16 mouse cellular contexts compared by ENCODE assay signal in the genomic region with DNA sequence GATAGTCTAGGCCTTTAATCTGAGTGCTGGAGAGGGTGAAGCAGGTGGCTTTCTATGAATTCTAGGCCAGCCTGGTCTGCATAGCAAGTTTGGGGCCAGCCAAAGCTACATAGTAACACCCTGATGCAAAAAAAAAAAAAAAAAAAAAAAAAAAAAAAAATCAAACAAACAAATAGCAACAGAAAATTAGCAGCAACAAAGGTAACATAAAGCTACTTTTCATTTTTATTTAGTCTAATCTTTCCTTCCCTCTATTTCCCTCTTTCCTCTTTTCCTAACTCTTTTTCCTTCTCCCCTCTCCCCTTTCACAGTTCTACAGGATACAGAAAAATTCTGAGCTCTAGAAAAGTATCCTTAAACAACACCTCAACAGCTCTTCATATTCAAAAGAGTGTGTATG. TPM values are rescaled to one million over a fixed set of nuclear protein-coding genes. Genes with fewer than 3 reads are reported as not detected.
DNase-seq lines count a peak whose midpoint lies in the region; TF ChIP-seq lines count a peak whose summit lies in the region.
"Had no signal": no experiment of that assay in that cellular context is flagged by ENCODE, and none has a peak within 500 bp of the region (broad histone marks: within the 10 kb centered on the region; RNA-seq: fewer than 3 reads in every experiment).

No protein-coding gene starts in this region.

- H3K27me3 ChIP-seq in CH12.LX (replicated peaks) (peaks cover 39% of the 10 kb centered on the region), MEL (ENCODE audit: control insufficient read depth in 1 of 2, insufficient read depth in 2 of 2, low read length in 2 of 2) (no peaks in the 10 kb centered on the region)
- H3K27me3 ChIP-seq: Patski had no signal

- peaks cover 0 to 5% of the 10 kb centered on the region in 2 experiments; a peak in 1 of 4 replicates for H3K4me1 ChIP-seq in CH12.LX (ENCODE audit: control insufficient read depth in 1 of 2, insufficient read depth in 2 of 2)
- H3K4me1 ChIP-seq in MEL (ENCODE audit: control insufficient read depth in 1 of 2, insufficient read depth in 2 of 2, low read length in 2 of 2): peaks cover 0 to 18% of the 10 kb centered on the region in 2 experiments; a peak in 2 of 4 replicates

- H3K79me2 ChIP-seq in CH12.LX (replicated peaks; ENCODE audit: control insufficient read depth, extremely low read depth, insufficient read depth, poor library complexity, severe bottlenecking): no peaks in the 10 kb centered on the region
- H3K79me2 ChIP-seq in MEL (ENCODE audit: control insufficient read depth, insufficient read depth, low read length, poor library complexity): no peaks in the 10 kb centered on the region

- dilution Hi-C loops in CH12.LX (cut with MboI; ENCODE audit: extremely low pct_ligation_motif_present, extremely low pct_unique_long_range_greater_than_20kb, low sequenced_read_pairs): no loop called here

- H3K27ac ChIP-seq in CH12.LX (ENCODE audit: insufficient read depth, low read depth) (no peak overlapping the region), MEL (ENCODE audit: control insufficient read depth, low read depth, low read length) (no peak overlapping the region)

- H3K4me3 ChIP-seq in CH12.LX (replicated peaks in 1 of 3; ENCODE audit: low read depth in 2 of 3, low read length in 2 of 3, poor library complexity in 1 of 3) (no peak overlapping the region), MEL (ENCODE audit: control insufficient read depth in 1 of 2, insufficient read depth in 1 of 2, low read depth in 2 of 2, low read length in 2 of 2) (no peak overlapping the region)

- DNase-seq in CH12.LX (ENCODE audit: extremely low read depth) (no peak), MEL (ENCODE audit: low read depth, low spot score) (no peak)
- DNase-seq in frontal cortex, postnatal 14 days (ENCODE audit: low spot score in 2 of 2): no peak
- DNase-seq in neural tube, embryonic 10.5 days (ENCODE audit: extremely low spot score, low spot score): no peak

- in situ Hi-C loops in CH12.LX (cut with MboI; ENCODE audit: low pct_ligation_motif_present, low pct_unique_long_range_greater_than_20kb, low sequenced_read_pairs): no loop called here

- TF ChIP-seq CTCF in CH12.LX (conservative IDR thresholded peaks at IDR 0.05 in 1 of 2, IDR thresholded peaks at IDR 0.05 in 1 of 2; ENCODE audit: low read depth in 2 of 2, low read length in 2 of 2) (no peak), MEL (IDR thresholded peaks at IDR 0.05 in 2 of 3, conservative IDR thresholded peaks at IDR 0.05 in 1 of 3; ENCODE audit: control insufficient read depth in 1 of 3, insufficient read depth in 1 of 3, low read depth in 2 of 3, low read length in 3 of 3, poor library complexity in 1 of 3, severe bottlenecking in 1 of 3) (no peak)

- no peaks in the 10 kb centered on the region for H3K36me3 ChIP-seq in CH12.LX (replicated peaks in 1 of 2; ENCODE audit: control insufficient read depth in 1 of 2, insufficient read depth in 1 of 2, low read length in 1 of 2)
- peaks cover 0 to 13% of the 10 kb centered on the region in 2 experiments; a peak in 2 of 4 replicates for H3K36me3 ChIP-seq in MEL (ENCODE audit: control insufficient read depth in 1 of 2, insufficient read depth in 2 of 2, low read length in 2 of 2)
- H3K36me3 ChIP-seq: G1E had no signal

- TF ChIP-seq POLR2A in CH12.LX (IDR thresholded peaks at IDR 0.05; ENCODE audit: low read depth, low read length) (no peak), MEL (IDR thresholded peaks at IDR 0.05; ENCODE audit: control insufficient read depth in 1 of 2, insufficient read depth in 1 of 2, low read depth in 1 of 2, low read length in 2 of 2, poor library complexity in 1 of 2) (no peak)

- H3K9me3 ChIP-seq in CH12.LX (replicated peaks; ENCODE audit: low read length) (no peaks in the 10 kb centered on the region), MEL (replicated peaks; ENCODE audit: insufficient read depth, low read length) (no peaks in the 10 kb centered on the region)
- H3K9me3 ChIP-seq: G1E had no signal

- TF ChIP-seq EP300 in CH12.LX (IDR thresholded peaks at IDR 0.05; ENCODE audit: low read length) (no peak), MEL (IDR thresholded peaks at IDR 0.05; ENCODE audit: low read depth in 1 of 2, low read length in 2 of 2) (no peak)

- H3K9ac ChIP-seq in CH12.LX (ENCODE audit: insufficient read depth, low read depth) (no peak overlapping the region), MEL (ENCODE audit: control insufficient read depth, low read depth, low read length, poor library complexity, severe bottlenecking) (no peak overlapping the region)

- no peak overlapping the region for H3K4me2 ChIP-seq in CH12.LX (ENCODE audit: insufficient read depth, low read depth, poor library complexity, severe bottlenecking)

- TF ChIP-seq RAD21 in CH12.LX (IDR thresholded peaks at IDR 0.05; ENCODE audit: low read depth, low read length): no peak
- no peak for TF ChIP-seq RAD21 in MEL (IDR thresholded peaks at IDR 0.05; ENCODE audit: low read depth, low read length)

TF ChIP-seq in CH12.LX, 34 proteins besides CTCF, POLR2A, EP300 and RAD21:
- TF ChIP-seq ZNF384 (IDR thresholded peaks at IDR 0.05; ENCODE audit: low read depth, low read length) (peak; percentile 62), MEF2A (IDR thresholded peaks at IDR 0.05; ENCODE audit: borderline replicate concordance, low read depth, low read length) (no peak)

TF ChIP-seq in MEL, 35 proteins besides CTCF, POLR2A, EP300 and RAD21:
- TF ChIP-seq MYB (IDR thresholded peaks at IDR 0.05; ENCODE audit: low read depth, low read length) (no peak), SMC3 (IDR thresholded peaks at IDR 0.05; ENCODE audit: low read depth, low read length) (no peak), USF2 (IDR thresholded peaks at IDR 0.05; ENCODE audit: borderline replicate concordance in 1 of 2, insufficient read depth in 1 of 2, low read depth in 1 of 2, low read length in 2 of 2) (no peak), ZNF384 (IDR thresholded peaks at IDR 0.05; ENCODE audit: low read depth, low read length) (peak; percentile 65)

RNA-seq across cellular contexts. Expression of a gene that starts 3.0 kb away (rescaled TPM):
- total RNA-seq in CH12.LX (2012; rRNA removed): 0.38 and 0.51 TPM in 2 replicates
- 0.20 TPM in 2 replicates for total RNA-seq in CH12.LX (2014; rRNA removed)
- polyA plus RNA-seq in CH12.LX (2012; ENCODE audit: insufficient read length, low read depth): 0.08 and 0.21 TPM in 2 replicates
- total RNA-seq in MEL (2012; rRNA removed): 0.07 TPM in 1 of 2 replicates, not detected in the other
- under 1 TPM in 1 of 2 experiments, not detected in 1; 0.25 TPM for polyA plus RNA-seq in MEL (2012; ENCODE audit: insufficient read depth in 1 of 2, insufficient read length in 2 of 2, low read depth in 1 of 2, low replicate concordance in 2 of 2, missing spikeins in 1 of 2)
- total RNA-seq: adrenal gland, adult 2 months; adrenal gland, adult 8-10 months; adrenal gland, postnatal 25 days; adrenal gland, postnatal 36 days had no signal
- polyA plus RNA-seq: activated CD4-positive, CD25-positive, alpha-beta regulatory T cell, adult 4 months; adrenal gland, adult 2 months; C2C12; CD4-positive, CD25-positive, alpha-beta regulatory T cell, adult 4 months had no signal

RNA-seq across cellular contexts. Expression of a gene that starts 26.0 kb away (rescaled TPM):
- total RNA-seq in CH12.LX (2012; rRNA removed) (1.1 and 1.3 TPM in 2 replicates), CH12.LX (2014; rRNA removed) (1.2 and 1.3 TPM in 2 replicates), MEL (2012; rRNA removed) (not detected in 2 replicates)
- polyA plus RNA-seq in CH12.LX (2012; ENCODE audit: insufficient read length, low read depth) (2.1 and 2.8 TPM in 2 replicates), MEL (2012; ENCODE audit: insufficient read depth in 1 of 2, insufficient read length in 2 of 2, low read depth in 1 of 2, low replicate concordance in 2 of 2, missing spikeins in 1 of 2) (not detected)
- total RNA-seq: adrenal gland, adult 18-20 months; adrenal gland, adult 2 months; adrenal gland, adult 8-10 months; adrenal gland, postnatal 10 days; adrenal gland, postnatal 14 days; adrenal gland, postnatal 25 days; adrenal gland, postnatal 36 days had no signal
- polyA plus RNA-seq: activated CD4-positive, CD25-positive, alpha-beta regulatory T cell, adult 4 months; adrenal gland, adult 2 months; CD4-positive, CD25-positive, alpha-beta regulatory T cell, adult 4 months; G1E had no signal

RNA-seq across cellular contexts. Expression of a gene that starts 39.0 kb away (rescaled TPM):
- total RNA-seq in CH12.LX (2012; rRNA removed) (10.1 and 13.1 TPM in 2 replicates), CH12.LX (2014; rRNA removed) (14.4 and 15.4 TPM in 2 replicates), MEL (2012; rRNA removed) (12.5 and 16.2 TPM in 2 replicates)
- polyA plus RNA-seq in CH12.LX (2012; ENCODE audit: insufficient read length, low read depth) (11.7 and 12.9 TPM in 2 replicates), MEL (2012; ENCODE audit: insufficient read depth in 1 of 2, insufficient read length in 2 of 2, low read depth in 1 of 2, low replicate concordance in 2 of 2, missing spikeins in 1 of 2) (10 to 100 TPM in 1 of 2 experiments, not detected in 1; 14.2 TPM)
